Mouse (Mus musculus) intestine, postnatal 0 days (tissue): ENCODE results near the gene Mapt. TPM values are rescaled to one million over a fixed set of nuclear protein-coding genes. Genes with fewer than 3 reads are reported as not detected.

Experiments used
- ATAC-seq: fragments of 200-750 bp; cut with Nextera tagmentation; 2 replicates; pipeline ENCODE4 v1.8.0; 2017; ENCODE audit warnings: mild to moderate bottlenecking, moderate TSS enrichment, moderate library complexity
- H3K27ac ChIP-seq: fragments of 300-500 bp; sonication (generic); 2 replicates; pipeline ENCODE4 v1.5.1; 2014; ENCODE audit warnings: mild to moderate bottlenecking, low read depth, low read length, moderate library complexity
- H3K27me3 ChIP-seq: fragments of 300-500 bp; sonication (generic); replicated peaks from 2 replicates; pipeline ENCODE4 v1.6.1; 2014; ENCODE audit warnings: low read length, mixed read lengths; ENCODE audit not compliant: control insufficient read depth, insufficient read depth
- H3K36me3 ChIP-seq: fragments of 300-500 bp; sonication (generic); 2 replicates; pipeline ENCODE4 v1.6.1; 2014; ENCODE audit warnings: mild to moderate bottlenecking, moderate library complexity; ENCODE audit not compliant: control insufficient read depth, insufficient read depth
- H3K4me1 ChIP-seq: fragments of 300-500 bp; sonication (generic); replicated peaks from 2 replicates; pipeline ENCODE4 v1.6.1; 2014; ENCODE audit warnings: antibody characterized with exemption, low read length, mixed read lengths; ENCODE audit not compliant: control insufficient read depth, insufficient read depth
- H3K4me2 ChIP-seq: fragments of 300-500 bp; sonication (generic); replicated peaks from 2 replicates; pipeline ENCODE4 v1.6.1; 2014; ENCODE audit warnings: low read depth, mild to moderate bottlenecking, moderate library complexity
- H3K4me3 ChIP-seq: fragments of 300-500 bp; sonication (generic); 2 replicates; pipeline ENCODE4 v1.5.1; 2014; ENCODE audit warnings: low read depth, low read length
- H3K9ac ChIP-seq: fragments of 300-500 bp; sonication (generic); 2 replicates; pipeline ENCODE4 v1.6.1; 2014; ENCODE audit warnings: mild to moderate bottlenecking, low read depth, low read length
- H3K9me3 ChIP-seq: fragments of 300-500 bp; sonication (generic); 2 replicates; pipeline ENCODE4 v1.6.1; 2016; ENCODE audit warnings: mixed run types; ENCODE audit not compliant: control insufficient read depth
- CTCF ChIP-seq: sonication (generic); IDR thresholded peaks from 2 replicates; pipeline ENCODE4 v1.5.1; 2016; ENCODE audit warnings: low read depth, mild to moderate bottlenecking, control low read depth, antibody characterized with exemption, moderate library complexity
- WGBS: fragments of 180-500 bp; shearing (Covaris S2); extraction: QIAGEN DNeasy Blood & Tissue Kit; methylation state at CpG from one replicate; pipeline ENCODE4 v1.1.7; 2014; 5-methylcytosine and 5-hydroxymethylcytosine counted together
- polyA plus RNA-seq: library from polyadenylated mRNA; unstranded; fragments of >200 nt; fragmentation: Nextera tagmentation; extraction: Ambion mirVana; gene quantifications from 2 replicates; pipeline ENCODE4 v1.2.1, GENCODE M21; 2015

Gene Mapt
- polyA plus RNA-seq, 1 experiment from 2014 or later, result 9.1 TPM

- H3K27ac ChIP-seq, result no peak overlapping the region
- no peak overlapping the region for H3K4me3 ChIP-seq
- no peak overlapping the region for H3K4me2 ChIP-seq
- ATAC-seq, result no peak
- WGBS, result 61% methylated on average over 4 of the region's 4 CpGs
- H3K9me3 ChIP-seq, result no peaks in the 10 kb centered on the region
- H3K9ac ChIP-seq, result no peak overlapping the region
- H3K36me3 ChIP-seq, result no peaks in the 10 kb centered on the region
- no peaks in the 10 kb centered on the region for H3K27me3 ChIP-seq
- no peaks in the 10 kb centered on the region for H3K4me1 ChIP-seq
- no peak for TF ChIP-seq CTCF
These were observed 47.9 kb downstream of the Mapt start for GRCm38 (mm10) chr11:104279049-104279448.

DNA sequence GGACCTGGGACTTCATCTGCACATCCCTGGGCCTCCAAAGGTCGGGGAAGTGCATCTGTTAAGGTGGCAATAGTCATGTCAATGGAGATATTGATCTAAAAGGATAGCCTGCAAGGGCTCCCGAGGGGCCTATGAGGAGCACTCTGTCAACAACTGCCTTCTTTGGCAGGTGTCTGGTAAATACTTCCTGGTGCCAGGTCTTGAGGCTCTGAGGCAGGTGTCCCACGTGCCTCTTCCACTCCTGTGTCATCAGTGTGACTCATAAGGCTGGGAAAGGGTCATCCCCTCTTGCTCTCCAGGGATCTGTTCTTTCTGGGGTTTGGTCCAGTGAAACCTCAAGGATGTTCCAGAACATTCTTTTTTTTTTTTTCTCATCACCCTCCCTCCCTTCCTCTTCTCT, 48.3 kb downstream of the Mapt start:
- no peak for TF ChIP-seq CTCF
- Histone ChIP-seq H3K9ac (no peak overlapping the region), H3K27ac (no peak overlapping the region), H3K9me3 (no peaks in the 10 kb centered on the region), H3K4me2 (no peak overlapping the region), H3K4me3 (no peak overlapping the region), H3K4me1 (no peaks in the 10 kb centered on the region), H3K27me3 (no peaks in the 10 kb centered on the region), H3K36me3 (no peaks in the 10 kb centered on the region)
- peak; percentile 72; the same call in 1 of the 2 replicates for ATAC-seq
- WGBS, result 20% methylated on average over 3 of the region's 3 CpGs

GRCm38 (mm10) chr11:104281501-104281900, 50.3 kb downstream of the Mapt start:
- Histone ChIP-seq H3K9me3 (no peaks in the 10 kb centered on the region), H3K4me3 (no peak overlapping the region), H3K4me2 (no peak overlapping the region), H3K27me3 (no peaks in the 10 kb centered on the region), H3K9ac (no peak overlapping the region), H3K36me3 (no peaks in the 10 kb centered on the region), H3K27ac (no peak overlapping the region), H3K4me1 (no peaks in the 10 kb centered on the region)
- ATAC-seq, result no peak
- 77% methylated on average over 5 of the region's 5 CpGs for WGBS
- no peak for TF ChIP-seq CTCF

DNA sequence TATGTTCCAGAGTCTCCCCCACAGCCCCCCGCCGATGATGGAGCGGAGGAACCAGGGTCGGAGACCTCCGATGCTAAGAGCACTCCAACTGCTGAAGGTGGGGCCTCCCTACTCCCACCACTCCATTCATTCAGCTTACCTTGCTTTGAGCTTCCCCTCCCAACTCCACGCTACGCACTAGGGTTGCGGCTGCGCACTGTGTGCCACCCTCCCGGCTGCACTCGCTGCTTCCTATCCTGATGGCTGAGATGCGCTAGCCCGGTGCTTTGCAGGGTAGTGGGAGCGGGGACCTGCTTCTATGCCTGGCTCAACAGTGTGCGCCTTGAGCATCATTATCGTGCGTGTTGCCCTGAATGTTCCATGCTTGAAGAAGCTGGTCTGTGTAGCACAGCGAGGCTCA, 55.9 kb downstream of the Mapt start:
- no peak for ATAC-seq
- Histone ChIP-seq H3K9ac (no peak overlapping the region), H3K27me3 (no peaks in the 10 kb centered on the region), H3K36me3 (no peaks in the 10 kb centered on the region), H3K9me3 (no peaks in the 10 kb centered on the region), H3K4me2 (no peak overlapping the region), H3K4me3 (no peak overlapping the region), H3K27ac (no peak overlapping the region), H3K4me1 (no peaks in the 10 kb centered on the region)
- WGBS, result 95% methylated on average over 18 of the region's 18 CpGs
- no peak for TF ChIP-seq CTCF

DNA sequence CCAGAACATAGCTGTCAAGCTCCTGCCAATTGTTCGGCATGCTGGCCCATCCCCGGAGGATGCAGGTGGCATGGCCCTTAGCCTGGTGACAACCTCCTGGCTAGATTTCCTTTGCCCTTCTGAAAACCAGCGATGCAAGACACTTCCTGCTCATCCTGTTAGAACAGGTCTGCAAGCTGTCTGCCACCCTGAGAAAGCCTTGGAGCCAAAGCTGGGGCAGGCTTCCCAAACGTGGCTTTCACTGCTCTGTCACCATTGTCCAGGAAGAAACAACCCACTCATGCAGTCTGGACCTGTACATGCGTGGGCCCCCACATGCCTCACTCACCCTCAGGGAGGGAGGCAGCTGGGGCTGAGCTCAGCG, 57.6 kb downstream of the Mapt start:
- Histone ChIP-seq H3K4me3 (no peak overlapping the region), H3K4me2 (peak overlapping the region; percentile 41; the same call in 1 of the 2 replicates), H3K27me3 (no peaks in the 10 kb centered on the region), H3K27ac (peak overlapping the region; percentile 66), H3K4me1 (no peaks in the 10 kb centered on the region), H3K9ac (no peak overlapping the region), H3K36me3 (no peaks in the 10 kb centered on the region), H3K9me3 (no peaks in the 10 kb centered on the region)
- 33% methylated on average over 6 of the region's 6 CpGs for WGBS
- TF ChIP-seq CTCF, result no peak
- ATAC-seq, result no peak; the same call in 1 of the 2 replicates

DNA sequence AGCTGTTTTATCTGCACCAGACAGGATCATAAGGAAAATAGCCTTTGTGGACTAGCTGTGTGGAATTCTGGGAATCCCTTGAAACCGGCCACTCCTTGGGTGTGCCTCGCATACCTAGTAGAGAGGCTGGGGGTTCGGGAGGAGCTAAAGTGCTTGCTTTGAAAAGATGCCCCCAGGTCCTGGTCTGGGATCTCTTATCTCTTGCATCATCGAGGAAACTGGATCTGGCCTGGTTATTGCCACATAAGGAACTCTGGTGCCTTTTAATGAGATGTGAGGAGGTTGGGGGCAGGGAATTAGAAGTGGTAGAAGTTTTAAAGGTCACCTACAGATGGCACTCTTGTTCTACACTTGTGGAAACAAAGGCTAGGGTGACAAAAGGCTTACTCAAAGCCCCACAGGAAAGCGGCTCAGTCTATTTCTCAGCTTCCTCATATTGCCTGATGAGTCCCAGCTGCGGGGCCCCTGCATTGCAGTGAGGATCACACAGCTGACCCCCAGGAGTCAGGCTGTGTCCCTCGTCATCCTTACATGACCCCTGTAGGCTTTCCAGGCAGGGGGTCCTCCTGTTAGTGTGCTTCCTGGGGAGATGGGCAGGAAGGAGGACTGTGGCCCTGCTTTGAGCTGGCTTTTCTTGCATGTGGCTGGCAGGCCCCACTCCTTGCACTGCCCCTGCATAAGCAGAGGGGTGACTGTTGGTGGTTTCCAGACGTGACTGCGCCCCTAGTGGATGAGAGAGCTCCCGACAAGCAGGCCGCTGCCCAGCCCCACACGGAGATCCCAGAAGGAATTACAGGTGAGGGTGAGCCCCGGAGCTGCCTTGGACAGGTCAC, 58.2 kb downstream of the Mapt start:
- no peaks in the 10 kb centered on the region for H3K36me3 ChIP-seq
- H3K27me3 ChIP-seq, result no peaks in the 10 kb centered on the region
- peak overlapping the region; percentile 41 for H3K4me2 ChIP-seq
- H3K4me3 ChIP-seq, result no peak overlapping the region
- ATAC-seq, result peak; percentile 72
- no peaks in the 10 kb centered on the region for H3K9me3 ChIP-seq
- H3K27ac ChIP-seq, result peak overlapping the region; percentile 80
- no peak overlapping the region for H3K9ac ChIP-seq
- TF ChIP-seq CTCF, result peak; percentile 82
- no peaks in the 10 kb centered on the region for H3K4me1 ChIP-seq
- WGBS, result 15% methylated on average over 13 of the region's 13 CpGs
